Comparison of ENCODE assay signal across 51 mouse cellular contexts in the genomic region with DNA sequence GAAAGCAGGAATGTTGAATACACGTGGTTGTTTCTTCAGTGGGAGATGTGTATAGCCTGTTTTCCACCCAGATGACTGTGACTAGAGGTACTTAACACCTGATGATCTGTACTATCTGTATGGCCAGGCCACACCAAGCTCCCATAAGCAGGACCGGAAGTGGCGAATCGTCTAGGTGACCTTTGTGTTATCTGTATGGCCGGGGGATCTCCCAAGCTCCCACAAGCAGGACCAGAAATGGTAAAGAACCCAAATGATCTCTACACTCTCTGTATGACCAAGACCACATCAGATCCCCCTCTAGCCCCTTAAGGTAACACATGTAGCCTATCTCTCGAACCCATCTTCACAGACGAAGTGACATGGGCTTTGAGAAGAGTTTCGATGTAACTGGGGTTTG. TPM values are rescaled to one million over a fixed set of nuclear protein-coding genes. Genes with fewer than 3 reads are reported as not detected.
"Had no signal": no experiment of that assay in that cellular context is flagged by ENCODE, and none has a peak within 500 bp of the region (broad histone marks: within the 10 kb centered on the region; RNA-seq: fewer than 3 reads in every experiment).

No protein-coding gene starts in this region.

- DNase-seq: heart, postnatal 10 days; heart, postnatal 14 days; heart, postnatal 36 days; heart, postnatal 4 days; kidney, adult 11 months; kidney, adult 18-20 months; kidney, adult 2 months; kidney, adult 8-10 months; kidney, adult 9 months; kidney, postnatal 10 days; kidney, postnatal 14 days; kidney, postnatal 25 days; kidney, postnatal 36 days; kidney, postnatal 4 days; layer of hippocampus, adult 9-11 months; layer of hippocampus, postnatal 36 days had no signal

- H3K4me3 ChIP-seq: heart, embryonic 10.5 days; heart, embryonic 12.5 days; heart, embryonic 13.5 days; heart, embryonic 15.5 days; hindbrain, embryonic 10.5 days; hindbrain, embryonic 12.5 days; hindbrain, embryonic 13.5 days; hindbrain, embryonic 15.5 days; intestine, embryonic 15.5 days; kidney, embryonic 15.5 days; layer of hippocampus, adult 2 months had no signal

- H3K27ac ChIP-seq: heart, embryonic 10.5 days; heart, embryonic 13.5 days; heart, embryonic 15.5 days; hindbrain, embryonic 10.5 days; hindbrain, embryonic 12.5 days; hindbrain, embryonic 13.5 days; hindbrain, embryonic 14.5 days; hindbrain, embryonic 15.5 days; hindbrain, postnatal 0 days; intestine, embryonic 15.5 days; kidney, embryonic 15.5 days; kidney, postnatal 0 days; layer of hippocampus, adult 2 months had no signal

- H3K36me3 ChIP-seq: heart, embryonic 10.5 days; heart, embryonic 12.5 days; heart, embryonic 13.5 days; heart, embryonic 15.5 days; hindbrain, embryonic 10.5 days; hindbrain, embryonic 12.5 days; hindbrain, embryonic 13.5 days; hindbrain, embryonic 15.5 days; intestine, embryonic 15.5 days; kidney, embryonic 15.5 days had no signal

RNA-seq across cellular contexts. Expression of gene Ccl3, which starts 5.5 kb away (rescaled TPM):
- total RNA-seq: heart, adult 8-10 months; heart, postnatal 14 days; heart, postnatal 36 days; layer of hippocampus, adult 18-20 months; layer of hippocampus, adult 2 months; layer of hippocampus, postnatal 14 days; layer of hippocampus, postnatal 25 days; layer of hippocampus, postnatal 36 days had no signal

RNA-seq across cellular contexts. Expression of gene Ccl4, which starts 7.8 kb away (rescaled TPM):
- total RNA-seq: heart, adult 8-10 months; heart, postnatal 10 days; heart, postnatal 14 days; heart, postnatal 25 days; heart, postnatal 36 days; heart, postnatal 4 days; hindbrain, postnatal 0 days; layer of hippocampus, adult 18-20 months; layer of hippocampus, adult 2 months; layer of hippocampus, postnatal 10 days; layer of hippocampus, postnatal 14 days; layer of hippocampus, postnatal 25 days; layer of hippocampus, postnatal 36 days had no signal
- polyA plus RNA-seq: heart, embryonic 10.5 days; kidney, embryonic 14.5 days had no signal

RNA-seq across cellular contexts. Expression of gene Rpl9-ps1, which starts 9.2 kb away (rescaled TPM):
- total RNA-seq: heart, adult 8-10 months; heart, postnatal 10 days; heart, postnatal 14 days; heart, postnatal 25 days; heart, postnatal 36 days; heart, postnatal 4 days; hematopoietic stem cell, adult 5-6 weeks; hindbrain, postnatal 0 days; layer of hippocampus, adult 18-20 months; layer of hippocampus, adult 2 months; layer of hippocampus, adult 8-10 months; layer of hippocampus, postnatal 10 days; layer of hippocampus, postnatal 14 days; layer of hippocampus, postnatal 25 days; layer of hippocampus, postnatal 36 days had no signal
- polyA plus RNA-seq: heart, embryonic 10.5 days; heart, embryonic 11.5 days; heart, embryonic 12.5 days; heart, embryonic 13.5 days; heart, embryonic 14.5 days; heart, embryonic 15.5 days; heart, embryonic 16.5 days; heart, postnatal 0 days; hindbrain, embryonic 10.5 days; hindbrain, embryonic 11.5 days; hindbrain, embryonic 12.5 days; hindbrain, embryonic 13.5 days; hindbrain, embryonic 14.5 days; hindbrain, embryonic 15.5 days; hindbrain, embryonic 16.5 days; hindbrain, postnatal 0 days; inflammation-experienced regulatory T-cells, adult 6 months; intestine, embryonic 14.5 days; intestine, embryonic 15.5 days; intestine, embryonic 16.5 days; intestine, postnatal 0 days; kidney, adult 2 months; kidney, embryonic 14.5 days; kidney, embryonic 15.5 days; kidney, embryonic 16.5 days; kidney, postnatal 0 days; large intestine, adult 2 months had no signal

RNA-seq across cellular contexts. Expression of gene Wfdc17, which starts 49.2 kb away (rescaled TPM):
- total RNA-seq: heart, postnatal 4 days; hindbrain, postnatal 0 days; layer of hippocampus, adult 18-20 months; layer of hippocampus, adult 2 months; layer of hippocampus, postnatal 10 days; layer of hippocampus, postnatal 14 days; layer of hippocampus, postnatal 25 days had no signal
- polyA plus RNA-seq: heart, embryonic 10.5 days; heart, embryonic 12.5 days had no signal

RNA-seq across cellular contexts. Expression of gene Wfdc18, which starts 54.2 kb away (rescaled TPM):
- total RNA-seq: heart, adult 8-10 months; heart, postnatal 14 days; heart, postnatal 25 days; heart, postnatal 36 days; layer of hippocampus, adult 8-10 months; layer of hippocampus, postnatal 10 days; layer of hippocampus, postnatal 14 days; layer of hippocampus, postnatal 25 days; layer of hippocampus, postnatal 36 days had no signal
- polyA plus RNA-seq: heart, embryonic 10.5 days; hindbrain, embryonic 10.5 days; hindbrain, embryonic 11.5 days; hindbrain, embryonic 12.5 days; hindbrain, embryonic 13.5 days; hindbrain, embryonic 14.5 days; hindbrain, embryonic 15.5 days; hindbrain, embryonic 16.5 days; hindbrain, postnatal 0 days; inflammation-experienced regulatory T-cells, adult 6 months; intestine, embryonic 14.5 days; kidney, adult 2 months; kidney, embryonic 14.5 days; kidney, embryonic 16.5 days; large intestine, adult 2 months had no signal
